Mouse (Mus musculus) megakaryocyte, embryonic 14.5 days (primary cell): ENCODE results near the gene Rimbp3.

ENCODE experiments used
- FLI1 ChIP-seq: IDR thresholded peaks from 2 replicates; pipeline ENCODE4 v1.6.1; 2012; ENCODE audit warnings: low read length, inconsistent platforms, mixed read lengths
- GATA1 ChIP-seq: IDR thresholded peaks from 3 replicates; pipeline ENCODE4 v1.6.1; 2012; ENCODE audit warnings: mixed read lengths, low read length, inconsistent platforms, borderline replicate concordance

DNA sequence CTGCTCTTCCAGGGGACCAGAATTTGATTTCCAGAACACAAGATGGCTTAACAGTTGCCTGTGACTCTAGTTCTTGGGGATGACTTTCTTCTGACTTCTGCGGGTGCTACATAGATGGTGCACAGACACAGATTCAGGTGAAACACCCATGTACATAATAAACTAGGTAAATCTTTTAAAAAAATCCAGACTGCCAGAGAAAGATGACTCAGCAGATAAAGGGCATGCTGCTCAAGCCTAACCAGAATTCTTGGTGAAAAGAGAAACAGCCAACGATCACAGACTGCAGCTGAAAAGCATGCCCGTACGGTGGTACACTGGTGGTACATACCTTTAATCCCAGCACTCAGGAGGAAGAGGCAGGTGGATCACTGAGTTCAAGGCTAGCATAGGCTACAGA lies 14.6 kb upstream of the Rimbp3 start:
- TF ChIP-seq GATA1 (no peak), FLI1 (no peak)
